Mouse (Mus musculus): ENCODE measurements around the gene 4933411K16Rik. TPM values are rescaled to one million over a fixed set of nuclear protein-coding genes. Genes with fewer than 3 reads are reported as not detected.
A peak's percentile ranks its signal among the peaks of the same experiment; 100 is the strongest.
"Not testable (repeated sequence)": the region's sequence is repeated elsewhere in the genome, so short reads cannot be mapped to it uniquely, and the experiment has no call there.

4933411K16Rik gene
- polyA plus RNA-seq, 1 experiment from 2014 or later = not detected

- 0 out of 2 replicates have a peak, but pooled peaks cover under 1% of the 10 kb centered on the region for H3K4me1 ChIP-seq (ENCODE audit: control insufficient read depth, insufficient read depth, low read length)
- H3K4me2 ChIP-seq (ENCODE audit: low read length) = no peak overlapping the region
- H3K9me3 ChIP-seq (replicated peaks; ENCODE audit: control insufficient read depth, low read length, poor library complexity, severe bottlenecking) = no peaks in the 10 kb centered on the region
- peaks cover 22% of the 10 kb centered on the region for H3K36me3 ChIP-seq (ENCODE audit: control insufficient read depth, insufficient read depth, low read length)
- WGBS = 82% methylated on average over 5 of the region's 5 CpGs
- no peak overlapping the region for H3K27ac ChIP-seq (ENCODE audit: low read length)
- no peak overlapping the region for H3K4me3 ChIP-seq (ENCODE audit: low read depth, low read length)
- no peak overlapping the region for H3K9ac ChIP-seq (ENCODE audit: low read depth, low read length)
- no peaks in the 10 kb centered on the region for H3K27me3 ChIP-seq (ENCODE audit: control insufficient read depth, insufficient read depth, low read depth, low read length)
- no peak for ATAC-seq
These were observed 27.9 kb downstream of the 4933411K16Rik start for GRCm38 (mm10) chr19:42079950-42080349.

- no peak overlapping the region for H3K4me3 ChIP-seq (ENCODE audit: low read depth, low read length)
- H3K27me3 ChIP-seq (ENCODE audit: control insufficient read depth, insufficient read depth, low read depth, low read length) = no peaks in the 10 kb centered on the region
- WGBS = 77% methylated on average over 11 of the region's 11 CpGs
- H3K9me3 ChIP-seq (replicated peaks; ENCODE audit: control insufficient read depth, low read length, poor library complexity, severe bottlenecking) = no peaks in the 10 kb centered on the region
- H3K27ac ChIP-seq (ENCODE audit: low read length) = no peak overlapping the region
- peaks cover 18% of the 10 kb centered on the region for H3K36me3 ChIP-seq (ENCODE audit: control insufficient read depth, insufficient read depth, low read length)
- ATAC-seq = no peak
- H3K4me2 ChIP-seq (ENCODE audit: low read length) = no peak overlapping the region
- no peak overlapping the region for H3K9ac ChIP-seq (ENCODE audit: low read depth, low read length)
- 0 out of 2 replicates have a peak, but pooled peaks cover 2% of the 10 kb centered on the region for H3K4me1 ChIP-seq (ENCODE audit: control insufficient read depth, insufficient read depth, low read length)
These were observed 28.4 kb downstream of the 4933411K16Rik start for GRCm38 (mm10) chr19:42080469-42080868.

- not testable (repeated sequence) for H3K27me3 ChIP-seq (ENCODE audit: control insufficient read depth, insufficient read depth, low read depth, low read length); H3K4me2 ChIP-seq (ENCODE audit: low read length); H3K27ac ChIP-seq (ENCODE audit: low read length); ATAC-seq; H3K4me1 ChIP-seq (ENCODE audit: control insufficient read depth, insufficient read depth, low read length); H3K4me3 ChIP-seq (ENCODE audit: low read depth, low read length); H3K9me3 ChIP-seq (replicated peaks; ENCODE audit: control insufficient read depth, low read length, poor library complexity, severe bottlenecking); H3K9ac ChIP-seq (ENCODE audit: low read depth, low read length)
- WGBS = 90% methylated on average over 5 of the region's 5 CpGs
- peaks cover 10% of the 10 kb centered on the region for H3K36me3 ChIP-seq (ENCODE audit: control insufficient read depth, insufficient read depth, low read length)
These were observed 29.6 kb downstream of the 4933411K16Rik start for GRCm38 (mm10) chr19:42081613-42082012.

GRCm38 (mm10) chr19:42085690-42086089 is 33.6 kb downstream of the 4933411K16Rik start:
- Histone ChIP-seq H3K4me1 (ENCODE audit: control insufficient read depth, insufficient read depth, low read length) (peaks cover 13% of the 10 kb centered on the region), H3K27ac (ENCODE audit: low read length) (peak overlapping the region; percentile 86), H3K9ac (ENCODE audit: low read depth, low read length) (peak overlapping the region; percentile 91), H3K4me3 (ENCODE audit: low read depth, low read length) (peak overlapping the region; percentile 92), H3K27me3 (ENCODE audit: control insufficient read depth, insufficient read depth, low read depth, low read length) (no peaks in the 10 kb centered on the region), H3K9me3 (replicated peaks; ENCODE audit: control insufficient read depth, low read length, poor library complexity, severe bottlenecking) (no peaks in the 10 kb centered on the region), H3K36me3 (ENCODE audit: control insufficient read depth, insufficient read depth, low read length) (no peaks in the 10 kb centered on the region), H3K4me2 (ENCODE audit: low read length) (peak overlapping the region; percentile 87)
- no peak for ATAC-seq
- WGBS = 5% methylated on average over 10 of the region's 10 CpGs

GRCm38 (mm10) chr19:42086166-42086565 is 34.1 kb downstream of the 4933411K16Rik start, which contains the start of gene Morn4:
Gene Morn4, minus strand, starts transcription at chr19:42086357.
- peaks cover 15% of the 10 kb centered on the region for H3K4me1 ChIP-seq (ENCODE audit: control insufficient read depth, insufficient read depth, low read length)
- peak within 1 kb of the TSS; percentile 87 for H3K4me2 ChIP-seq (ENCODE audit: low read length)
- H3K27me3 ChIP-seq (ENCODE audit: control insufficient read depth, insufficient read depth, low read depth, low read length) = no peaks in the 10 kb centered on the region
- no peaks in the 10 kb centered on the region for H3K36me3 ChIP-seq (ENCODE audit: control insufficient read depth, insufficient read depth, low read length)
- H3K27ac ChIP-seq (ENCODE audit: low read length) = peak within 1 kb of the TSS; percentile 86
- WGBS = under 1% methylated on average over 21 of the region's 21 CpGs
- H3K9ac ChIP-seq (ENCODE audit: low read depth, low read length) = peak within 1 kb of the TSS; percentile 91
- ATAC-seq = peak; percentile 83
- no peaks in the 10 kb centered on the region for H3K9me3 ChIP-seq (replicated peaks; ENCODE audit: control insufficient read depth, low read length, poor library complexity, severe bottlenecking)
- H3K4me3 ChIP-seq (ENCODE audit: low read depth, low read length) = peak within 1 kb of the TSS; percentile 92

- H3K27ac ChIP-seq (ENCODE audit: low read length) = peak overlapping the region; percentile 79
- H3K4me3 ChIP-seq (ENCODE audit: low read depth, low read length) = peak overlapping the region; percentile 95
- H3K9ac ChIP-seq (ENCODE audit: low read depth, low read length) = peak overlapping the region; percentile 38; the same call in 1 of the 2 replicates
- no peaks in the 10 kb centered on the region for H3K27me3 ChIP-seq (ENCODE audit: control insufficient read depth, insufficient read depth, low read depth, low read length)
- H3K4me1 ChIP-seq (ENCODE audit: control insufficient read depth, insufficient read depth, low read length) = peaks cover 25% of the 10 kb centered on the region
- no peaks in the 10 kb centered on the region; the same call in 1 of the 2 replicates for H3K36me3 ChIP-seq (ENCODE audit: control insufficient read depth, insufficient read depth, low read length)
- no peak for ATAC-seq
- WGBS = 19% methylated on average over 14 of the region's 14 CpGs
- H3K4me2 ChIP-seq (ENCODE audit: low read length) = peak overlapping the region; percentile 75
- H3K9me3 ChIP-seq (replicated peaks; ENCODE audit: control insufficient read depth, low read length, poor library complexity, severe bottlenecking) = no peaks in the 10 kb centered on the region
These were observed 37.2 kb downstream of the 4933411K16Rik start for GRCm38 (mm10) chr19:42089103-42089747.

GRCm38 (mm10) chr19:42089748-42090595 is 37.9 kb downstream of the 4933411K16Rik start, which contains the start of gene Pi4k2a:
Gene Pi4k2a, plus strand, starts transcription at chr19:42090470.
- WGBS = 2% methylated on average over 54 of the region's 55 CpGs
- Histone ChIP-seq H3K4me1 (ENCODE audit: control insufficient read depth, insufficient read depth, low read length) (peaks cover 24% of the 10 kb centered on the region), H3K27me3 (ENCODE audit: control insufficient read depth, insufficient read depth, low read depth, low read length) (no peaks in the 10 kb centered on the region), H3K4me2 (ENCODE audit: low read length) (peak within 1 kb of the TSS; percentile 81), H3K9me3 (replicated peaks; ENCODE audit: control insufficient read depth, low read length, poor library complexity, severe bottlenecking) (no peaks in the 10 kb centered on the region), H3K27ac (ENCODE audit: low read length) (peak within 1 kb of the TSS; percentile 86), H3K36me3 (ENCODE audit: control insufficient read depth, insufficient read depth, low read length) (no peaks in the 10 kb centered on the region; the same call in 1 of the 2 replicates), H3K9ac (ENCODE audit: low read depth, low read length) (peak within 1 kb of the TSS; percentile 90), H3K4me3 (ENCODE audit: low read depth, low read length) (peak within 1 kb of the TSS; percentile 95)
- ATAC-seq = peak; percentile 98

- under 1% methylated on average over 43 of the region's 52 CpGs for WGBS
These were observed 38.6 kb downstream of the 4933411K16Rik start for GRCm38 (mm10) chr19:42090637-42091141.

More at GRCm38 (mm10) chr19:42090637-42091141, 38.6 kb downstream of the 4933411K16Rik start:
- peaks cover 23% of the 10 kb centered on the region for H3K4me1 ChIP-seq (ENCODE audit: control insufficient read depth, insufficient read depth, low read length)
- peak overlapping the region; percentile 86 for H3K27ac ChIP-seq (ENCODE audit: low read length)
- no peaks in the 10 kb centered on the region for H3K27me3 ChIP-seq (ENCODE audit: control insufficient read depth, insufficient read depth, low read depth, low read length)
- peak overlapping the region; percentile 95 for H3K4me3 ChIP-seq (ENCODE audit: low read depth, low read length)
- no peaks in the 10 kb centered on the region for H3K9me3 ChIP-seq (replicated peaks; ENCODE audit: control insufficient read depth, low read length, poor library complexity, severe bottlenecking)
- H3K4me2 ChIP-seq (ENCODE audit: low read length) = peak overlapping the region; percentile 81
- no peaks in the 10 kb centered on the region; the same call in 1 of the 2 replicates for H3K36me3 ChIP-seq (ENCODE audit: control insufficient read depth, insufficient read depth, low read length)
- peak overlapping the region; percentile 90 for H3K9ac ChIP-seq (ENCODE audit: low read depth, low read length)
- ATAC-seq = peak; percentile 66
